Comparison of ENCODE assay signal across 9 mouse cellular contexts in genomic region chr3:79178070-79178469, GRCm38 (mm10).
DNase-seq lines count a peak whose midpoint lies in the region; ATAC-seq and TF ChIP-seq lines count a peak whose summit lies in the region.
"Had no signal": no experiment of that assay in that cellular context is flagged by ENCODE, and none has a peak within 500 bp of the region (broad histone marks: within the 10 kb centered on the region; RNA-seq: fewer than 3 reads in every experiment).

No protein-coding gene starts in this region.

- H3K9ac ChIP-seq in lung, embryonic 14.5 days, result no peak overlapping the region

- DNase-seq in gastrocnemius, adult 2 months, result no peak
- no peak for DNase-seq in gastrocnemius, postnatal 4 days (ENCODE audit: low spot score in 2 of 2)
- DNase-seq in lung, embryonic 14.5 days, result no peak
- no peak for DNase-seq in lung, adult 18-20 months
- DNase-seq in lung, postnatal 10 days, result peak; percentile 36
- DNase-seq in thymus, postnatal 14 days, result peak; percentile 46
- DNase-seq in right cerebral cortex, postnatal 14 days, result no peak
- DNase-seq in adrenal gland, adult 18-20 months (ENCODE audit: low spot score in 2 of 2), result no peak

- H3K9me3 ChIP-seq in lung, embryonic 14.5 days (ENCODE audit: low read depth, low read length), result no peaks in the 10 kb centered on the region

- no peaks in the 10 kb centered on the region for H3K27me3 ChIP-seq in lung, embryonic 14.5 days (ENCODE audit: insufficient read depth, low read length)
- H3K27me3 ChIP-seq: CH12.LX had no signal

- no peak for TF ChIP-seq CTCF in gastrocnemius, adult 2 months (IDR thresholded peaks at IDR 0.05)
- TF ChIP-seq CTCF in lung, embryonic 14.5 days (IDR thresholded peaks at IDR 0.05; ENCODE audit: low read depth), result no peak

- peak overlapping the region; percentile 20; the same call in 1 of the 2 replicates for H3K4me2 ChIP-seq in lung, embryonic 14.5 days

- H3K36me3 ChIP-seq in lung, embryonic 14.5 days (ENCODE audit: insufficient read depth), result peaks cover 3% of the 10 kb centered on the region; the same call in 1 of the 2 replicates

- intact Hi-C loops in gastrocnemius, adult 2 months (cut with DNase I), result loop anchor here (2.0 to 5.0 kb wide), 3 partner anchors 15 to 36 kb away; no protein-coding TSS in a partner anchor

- no peak for ATAC-seq in lung, embryonic 14.5 days (ENCODE audit: insufficient read depth)

- 63% methylated on average over 6 of the region's 6 CpGs for WGBS in lung, embryonic 14.5 days

- peak overlapping the region; percentile 90 for H3K27ac ChIP-seq in gastrocnemius, adult 2 months
- H3K27ac ChIP-seq in lung, embryonic 14.5 days (ENCODE audit: low read depth), result peak overlapping the region; percentile 46; the same call in 1 of the 2 replicates

- peaks cover 42% of the 10 kb centered on the region for H3K4me1 ChIP-seq in lung, embryonic 14.5 days (ENCODE audit: insufficient read depth)

- H3K4me3 ChIP-seq in gastrocnemius, adult 2 months, result peak overlapping the region; percentile 71
- H3K4me3 ChIP-seq in lung, embryonic 14.5 days (ENCODE audit: low read depth, low read length), result no peak overlapping the region

Comparison
In these comparisons a context has a peak if more than half of its experiments do, and no peak if none do; other contexts are left out.
1. DNase-seq: peak in lung, postnatal 10 days (single experiment) and thymus, postnatal 14 days (single experiment); none in gastrocnemius, adult 2 months (single experiment), gastrocnemius, postnatal 4 days (0 of 2), lung, embryonic 14.5 days (single experiment), lung, adult 18-20 months (0 of 2), right cerebral cortex, postnatal 14 days (single experiment) and adrenal gland, adult 18-20 months (0 of 2).